Mouse (Mus musculus) liver, embryonic 15.5 days (tissue): Measurements from ENCODE around the gene Apbb2. TPM values are rescaled to one million over a fixed set of nuclear protein-coding genes. Genes with fewer than 3 reads are reported as not detected.
A peak's percentile ranks its signal among the peaks of the same experiment; 100 is the strongest.
"Not testable (repeated sequence)": the region's sequence is repeated elsewhere in the genome, so short reads cannot be mapped to it uniquely, and the experiment has no call there.

Source experiments
- ATAC-seq: fragments of 200-750 bp; cut with Nextera tagmentation; 2 replicates; pipeline ENCODE4 v1.8.0; 2017; ENCODE audit warnings: moderate number of reproducible peaks, mild to moderate bottlenecking, moderate library complexity; ENCODE audit not compliant: insufficient read depth
- H3K27ac ChIP-seq: fragments of 300-500 bp; sonication (generic); replicated peaks from 2 replicates; pipeline ENCODE4 v1.5.1; 2015; ENCODE audit warnings: mild to moderate bottlenecking, inconsistent platforms
- H3K27me3 ChIP-seq: fragments of 300-500 bp; sonication (generic); 2 replicates; pipeline ENCODE4 v1.6.1; 2015; ENCODE audit warnings: mild to moderate bottlenecking, inconsistent platforms
- H3K36me3 ChIP-seq: fragments of 300-500 bp; sonication (generic); replicated peaks from 2 replicates; pipeline ENCODE4 v1.6.1; 2015; ENCODE audit warnings: moderate library complexity, mild to moderate bottlenecking, inconsistent platforms
- H3K4me1 ChIP-seq: fragments of 300-500 bp; sonication (generic); replicated peaks from 2 replicates; pipeline ENCODE4 v1.6.1; 2015; ENCODE audit warnings: inconsistent platforms
- H3K4me2 ChIP-seq: fragments of 300-500 bp; sonication (generic); 2 replicates; pipeline ENCODE4 v1.6.1; 2015; ENCODE audit warnings: moderate library complexity, mild to moderate bottlenecking, inconsistent platforms
- H3K4me3 ChIP-seq: fragments of 300-500 bp; sonication (generic); replicated peaks from 2 replicates; pipeline ENCODE4 v1.5.1; 2015; ENCODE audit warnings: mild to moderate bottlenecking, inconsistent platforms
- H3K9ac ChIP-seq: fragments of 300-500 bp; sonication (generic); 2 replicates; pipeline ENCODE4 v1.6.1; 2015; ENCODE audit warnings: moderate library complexity, mild to moderate bottlenecking, inconsistent platforms
- H3K9me3 ChIP-seq: fragments of 300-500 bp; sonication (generic); replicated peaks from 2 replicates; pipeline ENCODE4 v1.6.1; 2016; ENCODE audit warnings: inconsistent platforms
- WGBS: fragments of 180-500 bp; shearing (Covaris S2); methylation state at CpG from one replicate; pipeline ENCODE4 v1.1.7; 2015; ENCODE audit warnings: mixed read lengths; ENCODE audit not compliant: insufficient replicate concordance; 5-methylcytosine and 5-hydroxymethylcytosine counted together
- polyA plus RNA-seq: library from polyadenylated mRNA; unstranded; fragments of >200 nt; fragmentation: Nextera tagmentation; extraction: Ambion mirVana; gene quantifications from 2 replicates; pipeline ENCODE4 v1.2.1, GENCODE M21; 2015

Apbb2 gene
- polyA plus RNA-seq, 1 experiment from 2014 or later: 4.8 TPM

DNA sequence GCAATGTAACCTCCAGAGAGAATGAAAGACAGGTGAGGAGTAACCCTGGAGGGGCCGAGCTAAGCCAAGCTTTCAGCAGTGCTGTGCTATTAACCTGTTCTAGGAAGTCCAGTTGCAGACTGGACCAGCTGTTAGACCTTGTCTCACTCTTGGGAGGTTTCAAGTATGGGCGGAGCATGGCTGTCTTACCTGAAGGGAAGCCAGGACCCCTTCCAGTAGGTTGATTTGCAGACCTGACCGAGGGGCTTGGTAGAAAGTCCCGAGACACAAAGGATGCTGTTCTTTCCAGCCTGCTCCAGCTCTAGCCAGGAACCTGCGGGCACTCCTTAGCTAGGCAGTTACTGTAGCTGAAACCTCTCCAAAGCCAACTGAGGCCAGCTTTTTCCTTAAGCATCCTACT, 322.5 kb downstream of the Apbb2 start:
- no peaks in the 10 kb centered on the region for H3K36me3 ChIP-seq
- H3K27ac ChIP-seq: no peak overlapping the region
- no peaks in the 10 kb centered on the region for H3K27me3 ChIP-seq
- no peak overlapping the region for H3K9ac ChIP-seq
- H3K4me3 ChIP-seq: no peak overlapping the region
- ATAC-seq: no peak
- 65% methylated on average over 5 of the region's 5 CpGs for WGBS
- no peak overlapping the region for H3K4me2 ChIP-seq
- no peaks in the 10 kb centered on the region for H3K4me1 ChIP-seq
- H3K9me3 ChIP-seq: no peaks in the 10 kb centered on the region

DNA sequence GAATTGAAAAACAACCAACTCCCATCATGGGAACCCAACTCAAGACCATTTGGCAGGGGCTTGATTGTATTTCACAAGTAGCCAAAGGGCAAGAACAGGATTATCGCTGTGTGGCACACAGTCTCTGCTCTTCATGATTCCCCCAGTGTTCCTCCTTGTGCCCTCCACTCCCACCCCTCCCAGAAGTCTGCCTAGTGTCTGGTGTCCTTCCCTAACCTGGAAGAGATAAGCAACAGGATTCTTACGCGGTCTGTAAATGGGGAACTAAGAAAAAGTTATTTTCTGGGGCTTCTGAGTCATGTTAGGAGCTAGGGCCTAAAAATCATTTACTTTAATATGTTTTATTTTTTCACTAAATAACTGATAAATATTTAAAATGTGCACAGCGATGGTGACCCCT, 323.6 kb downstream of the Apbb2 start:
- Histone ChIP-seq H3K4me3 (no peak overlapping the region), H3K27ac (no peak overlapping the region), H3K9ac (no peak overlapping the region), H3K36me3 (no peaks in the 10 kb centered on the region), H3K4me2 (no peak overlapping the region), H3K4me1 (no peaks in the 10 kb centered on the region), H3K9me3 (no peaks in the 10 kb centered on the region), H3K27me3 (no peaks in the 10 kb centered on the region)
- WGBS: 58% methylated on average over 4 of the region's 4 CpGs
- ATAC-seq: no peak

DNA sequence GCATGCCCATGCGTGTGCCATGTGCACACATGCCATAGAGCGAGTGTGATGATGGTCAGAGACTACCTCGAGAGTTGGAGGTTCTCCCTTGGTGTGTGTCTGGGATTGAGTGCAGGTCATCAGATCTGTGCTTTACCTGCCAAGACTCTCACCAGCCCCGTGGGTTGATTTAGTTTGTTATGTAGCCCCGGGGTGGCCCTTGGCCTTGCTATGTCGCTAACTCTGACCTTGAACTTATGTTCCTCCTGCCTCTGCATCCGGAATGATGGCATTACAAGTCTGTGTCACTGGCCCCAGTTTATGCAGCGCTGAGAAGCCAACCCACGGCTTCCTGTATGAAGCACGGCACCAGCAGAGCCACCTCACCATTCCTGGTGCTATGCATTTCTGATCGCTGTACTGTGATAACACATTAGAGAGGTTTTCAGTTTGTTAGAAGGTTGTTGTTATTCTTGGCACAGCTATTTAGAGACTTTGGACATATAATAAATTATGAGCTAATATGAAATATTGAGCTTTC, 324.4 kb downstream of the Apbb2 start:
- no peaks in the 10 kb centered on the region for H3K9me3 ChIP-seq
- no peaks in the 10 kb centered on the region for H3K4me1 ChIP-seq
- WGBS: 52% methylated on average over 11 of the region's 11 CpGs
- no peaks in the 10 kb centered on the region for H3K27me3 ChIP-seq
- H3K4me2 ChIP-seq: no peak overlapping the region
- H3K9ac ChIP-seq: no peak overlapping the region
- H3K4me3 ChIP-seq: no peak overlapping the region
- H3K36me3 ChIP-seq: no peaks in the 10 kb centered on the region
- no peak for ATAC-seq
- H3K27ac ChIP-seq: no peak overlapping the region

DNA sequence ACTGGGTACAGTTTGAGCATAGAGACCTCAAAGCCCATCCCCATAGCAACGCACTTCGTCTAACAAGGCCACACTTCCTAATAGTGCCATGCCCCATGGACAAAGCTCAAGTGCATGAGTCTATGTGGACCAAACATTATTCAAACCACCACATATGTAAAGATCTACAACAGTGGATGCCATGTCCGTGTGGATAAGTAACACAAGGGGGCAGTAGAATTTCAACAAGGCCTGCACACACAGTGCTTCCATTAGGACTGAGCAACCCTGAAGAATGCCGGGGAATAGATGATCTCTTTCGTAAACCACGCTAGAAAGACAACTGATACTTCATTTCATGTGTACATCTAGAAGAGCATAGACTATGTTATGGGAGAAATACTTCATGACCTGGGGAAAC, 337.8 kb downstream of the Apbb2 start:
- no peak overlapping the region for H3K4me2 ChIP-seq
- H3K4me3 ChIP-seq: no peak overlapping the region
- H3K9me3 ChIP-seq: no peaks in the 10 kb centered on the region
- WGBS: 65% methylated on average over 6 of the region's 6 CpGs
- H3K27ac ChIP-seq: no peak overlapping the region
- H3K36me3 ChIP-seq: no peaks in the 10 kb centered on the region
- no peak overlapping the region for H3K9ac ChIP-seq
- no peak for ATAC-seq
- H3K4me1 ChIP-seq: no peaks in the 10 kb centered on the region
- H3K27me3 ChIP-seq: no peaks in the 10 kb centered on the region

DNA sequence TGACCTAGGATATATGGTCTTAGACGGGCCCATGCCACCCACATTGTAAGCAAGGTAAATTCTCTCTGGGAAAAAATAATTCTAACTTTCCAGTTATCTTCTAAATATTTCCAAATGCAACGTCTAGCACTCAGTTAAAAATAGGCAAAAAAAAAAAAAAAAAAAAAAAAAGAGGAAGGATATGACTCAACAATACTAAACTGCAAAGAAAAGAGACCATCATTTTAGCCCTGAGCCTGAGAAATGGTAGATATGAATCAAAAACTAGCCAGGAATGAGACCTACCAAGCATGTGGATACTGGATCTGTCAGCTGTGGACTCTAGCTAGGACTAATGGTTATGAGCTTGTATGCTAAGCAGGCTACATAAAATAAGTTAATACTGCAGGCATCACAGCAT, 338.9 kb downstream of the Apbb2 start:
- Histone ChIP-seq H3K4me3 (no peak overlapping the region), H3K9me3 (no peaks in the 10 kb centered on the region), H3K36me3 (no peaks in the 10 kb centered on the region), H3K4me2 (no peak overlapping the region), H3K27me3 (no peaks in the 10 kb centered on the region), H3K27ac (no peak overlapping the region), H3K4me1 (no peaks in the 10 kb centered on the region), H3K9ac (no peak overlapping the region)
- no peak for ATAC-seq
- WGBS: 37% methylated on average over 2 of the region's 2 CpGs

DNA sequence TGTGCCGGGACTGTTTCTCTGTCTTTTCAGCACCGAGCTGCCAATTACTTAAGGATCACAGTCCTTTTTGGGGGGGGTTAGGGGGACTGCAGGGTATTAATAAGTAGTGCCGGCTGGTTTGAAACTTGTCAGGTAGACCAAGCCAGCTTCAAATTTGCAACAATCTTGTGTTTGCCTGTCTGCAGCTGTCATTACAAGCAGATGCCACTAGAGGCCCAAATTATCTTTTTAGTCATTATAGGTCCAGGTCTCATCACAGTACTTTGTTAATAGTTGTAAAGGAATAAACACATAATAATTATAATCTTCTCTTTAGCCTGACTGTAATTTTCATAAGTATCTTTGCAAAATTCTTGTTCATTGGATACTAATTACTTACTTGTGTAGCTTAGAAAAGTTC, 344.2 kb downstream of the Apbb2 start:
- Histone ChIP-seq H3K4me2 (no peak overlapping the region), H3K9ac (no peak overlapping the region), H3K27ac (no peak overlapping the region), H3K4me1 (no peaks in the 10 kb centered on the region), H3K27me3 (no peaks in the 10 kb centered on the region), H3K9me3 (no peaks in the 10 kb centered on the region), H3K36me3 (no peaks in the 10 kb centered on the region), H3K4me3 (no peak overlapping the region)
- ATAC-seq: no peak
- 63% methylated on average over 3 of the region's 3 CpGs for WGBS

DNA sequence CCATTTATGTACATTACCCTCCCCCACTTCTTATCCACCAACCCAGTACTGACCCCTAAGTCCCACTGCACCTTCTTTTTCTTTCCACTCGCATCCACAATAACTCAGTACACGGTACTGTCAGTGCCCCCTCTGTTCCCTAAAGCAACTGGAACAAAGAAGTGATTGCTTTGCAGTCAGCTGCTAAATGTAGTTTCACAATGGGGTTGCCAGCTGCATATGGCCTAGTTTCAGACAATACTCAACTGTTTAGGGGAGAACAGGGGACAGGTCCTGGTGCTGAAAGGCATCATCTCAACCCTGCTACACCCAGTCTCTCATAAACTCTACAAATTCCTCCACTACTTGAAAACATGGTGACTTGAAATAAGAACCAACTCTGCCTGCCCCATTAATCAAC, 347.4 kb downstream of the Apbb2 start:
- H3K27ac ChIP-seq: no peak overlapping the region
- H3K27me3 ChIP-seq: no peaks in the 10 kb centered on the region
- H3K9me3 ChIP-seq: no peaks in the 10 kb centered on the region
- H3K4me1 ChIP-seq: no peaks in the 10 kb centered on the region
- H3K36me3 ChIP-seq: no peaks in the 10 kb centered on the region
- ATAC-seq: no peak
- H3K4me2 ChIP-seq: no peak overlapping the region
- H3K9ac ChIP-seq: no peak overlapping the region
- no peak overlapping the region for H3K4me3 ChIP-seq
- 60% methylated on average over 2 of the region's 2 CpGs for WGBS

DNA sequence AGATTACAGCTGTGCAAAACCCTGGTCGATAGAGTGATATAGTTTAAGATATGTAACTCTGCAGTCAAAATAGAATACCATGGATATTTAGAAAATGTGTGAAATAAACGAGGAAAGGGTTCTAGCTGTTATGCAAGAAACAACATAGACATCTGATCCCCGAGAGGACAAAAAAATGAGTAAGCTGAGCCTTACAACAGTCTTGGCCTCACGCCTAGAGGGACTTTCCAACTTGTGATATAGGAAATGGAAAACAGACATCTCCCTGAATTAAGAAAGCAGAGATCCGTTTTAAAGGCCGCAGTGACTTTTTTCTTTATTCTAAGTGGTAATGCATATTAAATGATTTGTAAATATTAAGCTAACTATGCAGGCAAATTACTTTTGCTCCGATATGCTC, 349.0 kb downstream of the Apbb2 start:
- no peak overlapping the region for H3K27ac ChIP-seq
- no peak overlapping the region for H3K4me3 ChIP-seq
- no peak for ATAC-seq
- no peaks in the 10 kb centered on the region for H3K9me3 ChIP-seq
- no peak overlapping the region for H3K9ac ChIP-seq
- H3K4me1 ChIP-seq: no peaks in the 10 kb centered on the region
- H3K4me2 ChIP-seq: no peak overlapping the region
- no peaks in the 10 kb centered on the region for H3K27me3 ChIP-seq
- WGBS: 63% methylated on average over 7 of the region's 7 CpGs
- H3K36me3 ChIP-seq: no peaks in the 10 kb centered on the region

DNA sequence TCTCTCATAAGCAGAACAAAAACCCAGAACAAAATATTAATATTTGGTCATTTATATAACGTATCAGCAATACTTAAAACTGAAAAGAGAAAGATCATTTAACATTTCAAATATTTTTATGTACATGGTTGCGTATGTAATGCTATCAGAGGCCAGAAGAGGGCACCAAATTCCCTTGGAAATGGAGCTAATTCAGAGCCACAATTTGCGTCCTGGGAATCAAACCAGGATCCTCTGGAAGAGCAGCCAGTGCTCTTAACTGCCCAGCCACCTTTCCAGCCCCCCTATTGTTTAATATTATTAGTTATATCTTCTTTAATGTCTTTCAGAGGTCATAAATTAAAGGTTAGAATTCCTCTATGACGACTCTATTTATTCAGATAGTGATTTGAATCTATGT, 355.2 kb downstream of the Apbb2 start:
- H3K9ac ChIP-seq: no peak overlapping the region
- ATAC-seq: no peak
- no peak overlapping the region for H3K4me2 ChIP-seq
- no peaks in the 10 kb centered on the region for H3K4me1 ChIP-seq
- H3K36me3 ChIP-seq: no peaks in the 10 kb centered on the region
- no peaks in the 10 kb centered on the region for H3K9me3 ChIP-seq
- H3K27ac ChIP-seq: no peak overlapping the region
- 27% methylated on average over 4 of the region's 4 CpGs for WGBS
- no peak overlapping the region for H3K4me3 ChIP-seq
- H3K27me3 ChIP-seq: peaks cover 15% of the 10 kb centered on the region

DNA sequence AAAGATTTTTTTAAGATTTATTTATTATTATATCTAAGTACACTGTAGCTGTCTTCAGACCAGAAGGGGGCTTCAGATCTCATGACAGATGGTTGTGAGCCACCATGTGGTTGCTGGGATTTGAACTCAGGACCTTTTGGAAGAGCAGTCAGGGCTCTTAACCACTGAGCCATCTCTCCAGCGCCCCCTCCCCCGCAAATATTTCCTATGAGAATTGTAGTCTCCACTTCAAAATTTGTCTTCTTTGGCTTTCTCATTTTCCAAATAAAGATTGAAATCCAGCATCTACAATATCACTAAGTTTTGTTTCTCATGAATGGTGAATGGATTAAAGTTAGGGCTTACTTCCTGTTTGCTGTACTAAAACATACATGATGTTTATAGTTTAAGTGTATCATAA, 356.1 kb downstream of the Apbb2 start:
- H3K27me3 ChIP-seq: peaks cover 15% of the 10 kb centered on the region
- no peak overlapping the region for H3K27ac ChIP-seq
- H3K4me3 ChIP-seq: no peak overlapping the region
- H3K4me1 ChIP-seq: no peaks in the 10 kb centered on the region
- H3K4me2 ChIP-seq: no peak overlapping the region
- H3K9ac ChIP-seq: no peak overlapping the region
- WGBS: 48% methylated on average over 2 of the region's 2 CpGs
- ATAC-seq: no peak
- H3K9me3 ChIP-seq: no peaks in the 10 kb centered on the region
- H3K36me3 ChIP-seq: no peaks in the 10 kb centered on the region

DNA sequence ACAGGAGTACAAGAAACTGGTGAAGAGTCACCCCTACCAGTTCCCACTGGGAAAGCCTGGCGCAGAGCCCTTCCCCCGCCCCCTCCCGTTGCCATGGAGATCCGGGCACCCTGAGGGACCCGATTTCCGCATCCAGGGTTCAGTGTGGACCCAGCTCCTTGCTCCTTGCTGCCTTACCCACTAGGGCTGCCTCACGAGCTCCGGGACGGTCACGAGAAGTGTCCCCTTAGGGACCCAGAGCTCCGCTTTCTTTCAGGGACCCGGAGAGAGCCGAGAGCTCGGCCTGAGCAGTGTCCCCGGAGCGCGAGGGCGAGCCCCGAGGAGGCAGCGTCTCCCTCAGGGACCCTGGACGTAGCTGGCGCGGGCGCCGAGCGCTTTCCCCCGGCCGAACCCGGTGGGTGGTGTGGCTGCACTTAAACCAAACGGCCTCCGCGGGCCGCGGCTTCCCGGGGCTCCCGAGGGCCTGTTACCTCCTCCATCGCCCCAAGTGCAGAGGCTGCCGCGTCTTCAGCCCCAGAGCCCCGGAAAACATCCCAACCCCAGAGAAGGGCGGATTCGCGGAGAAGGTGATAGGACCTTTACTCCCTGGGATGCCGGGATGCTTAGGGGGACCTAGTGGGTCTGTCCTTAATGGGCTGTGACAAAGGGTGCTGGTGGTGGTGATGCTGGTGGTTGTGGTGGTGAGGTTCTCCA, 358.7 kb downstream of the Apbb2 start, which contains the start of gene Nsun7:
Gene Nsun7, plus strand, starts transcription at position 142 of the 693 bp plus-strand sequence.
- no peaks in the 10 kb centered on the region for H3K9me3 ChIP-seq
- H3K9ac ChIP-seq: no peak within 1 kb of the TSS
- H3K36me3 ChIP-seq: no peaks in the 10 kb centered on the region
- H3K27ac ChIP-seq: no peak within 1 kb of the TSS
- H3K4me1 ChIP-seq: no peaks in the 10 kb centered on the region
- H3K27me3 ChIP-seq: peaks cover 15% of the 10 kb centered on the region
- ATAC-seq: no peak
- peak within 1 kb of the TSS; percentile 66 for H3K4me2 ChIP-seq
- WGBS: 3% methylated on average over 44 of the region's 44 CpGs
- peak within 1 kb of the TSS; percentile 45 for H3K4me3 ChIP-seq

DNA sequence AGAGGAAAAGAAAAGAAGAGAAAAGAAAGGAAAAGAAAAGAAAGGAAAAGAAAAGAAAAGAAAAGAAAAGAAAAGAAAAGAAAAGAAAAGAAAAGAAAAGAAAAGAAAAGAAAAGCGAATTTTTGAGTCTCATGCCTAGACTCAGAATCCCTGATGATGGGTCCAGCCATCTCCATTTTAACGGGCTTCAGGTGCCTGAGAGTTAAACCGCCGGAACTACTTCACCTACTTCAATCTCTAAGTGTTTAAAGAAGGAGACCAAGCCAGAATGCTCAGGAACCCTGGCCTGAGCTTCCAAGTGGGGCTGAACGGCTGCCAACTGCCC, 359.2 kb downstream of the Apbb2 start:
- Histone ChIP-seq H3K4me2 (peak overlapping the region; percentile 66), H3K27me3 (peaks cover 15% of the 10 kb centered on the region), H3K4me3 (peak overlapping the region; percentile 45)
- H3K36me3 ChIP-seq, ATAC-seq, H3K27ac ChIP-seq, H3K9me3 ChIP-seq, H3K9ac ChIP-seq, H3K4me1 ChIP-seq: not testable (repeated sequence)
- 8% methylated on average over 5 of the region's 5 CpGs for WGBS
